Mouse (Mus musculus) hematopoietic stem cell, adult 5-6 weeks (primary cell): ENCODE measurements around the gene Hist1h3d. TPM values are rescaled to one million over a fixed set of nuclear protein-coding genes. Genes with fewer than 3 reads are reported as not detected.
"Not testable (repeated sequence)": the region's sequence is repeated elsewhere in the genome, so short reads cannot be mapped to it uniquely, and the experiment has no call there.

Source experiments
- ATAC-seq, 2 experiments: fragments of 125-278 bp in 1 of 2; replicated peaks in 1 of 2; 2 replicates each; pipeline ENCODE4 v1.8.0; 2016 to 2017; ENCODE audit warnings: inconsistent platforms in 2 of 2, mild to moderate bottlenecking in 2 of 2, moderate number of reproducible peaks in 2 of 2, low read depth in 1 of 2, moderate TSS enrichment in 1 of 2; ENCODE audit not compliant: low FRiP score in 2 of 2, poor library complexity in 2 of 2, severe bottlenecking in 2 of 2, insufficient read depth in 1 of 2, low TSS enrichment in 1 of 2
- total RNA-seq: library from RNA; stranded (forward); fragments of 172-1452, 232-1000 nt; gene quantifications from 2 replicates; pipeline ENCODE4 v1.2.3, GENCODE M21; 2017

The Hist1h3d gene
- total RNA-seq, 1 experiment from 2014 or later = 76.7 TPM

GRCm38 (mm10) chr13:23556906-23557305, 18.7 kb upstream of the Hist1h3d start:
- ATAC-seq = no peak

DNA sequence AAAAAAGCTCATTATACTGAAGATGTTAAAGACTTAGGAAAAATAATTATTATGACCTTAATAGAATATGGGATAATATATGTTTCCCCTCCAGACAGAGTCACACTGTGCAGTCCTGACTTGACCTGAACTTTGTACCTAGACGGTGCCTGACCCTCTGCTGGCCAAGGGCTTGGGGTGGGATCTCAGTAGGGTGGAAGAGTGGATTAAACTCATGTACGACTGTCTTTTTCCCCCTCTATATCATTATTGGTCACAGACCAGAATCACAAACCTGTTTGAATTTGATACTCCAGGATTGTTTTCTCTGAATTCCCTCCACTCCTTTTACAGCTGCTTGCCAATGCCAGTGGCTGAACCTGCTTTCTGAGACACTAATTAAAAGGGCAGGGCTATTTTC, 14.9 kb upstream of the Hist1h3d start:
- not testable (repeated sequence) for ATAC-seq

DNA sequence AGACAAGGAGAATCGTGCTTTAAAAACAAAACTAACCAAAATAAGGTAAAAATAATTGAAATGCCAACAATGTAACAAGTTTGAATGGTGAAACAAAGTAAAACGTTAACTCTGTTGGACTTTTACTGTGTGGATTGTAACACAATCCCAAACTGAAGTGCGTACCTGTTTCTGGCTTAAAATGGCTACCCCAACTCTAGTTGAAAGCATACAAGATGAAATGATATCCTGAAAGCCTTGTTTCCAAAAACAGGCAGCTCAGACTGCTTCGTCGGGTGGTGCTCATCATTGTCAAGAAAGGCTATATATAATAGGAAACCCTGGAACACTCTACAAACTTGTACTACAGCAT, 14.1 kb upstream of the Hist1h3d start:
- ATAC-seq = peak in 1 of 2 experiments; percentile 38; a peak in 3 of 4 replicates

DNA sequence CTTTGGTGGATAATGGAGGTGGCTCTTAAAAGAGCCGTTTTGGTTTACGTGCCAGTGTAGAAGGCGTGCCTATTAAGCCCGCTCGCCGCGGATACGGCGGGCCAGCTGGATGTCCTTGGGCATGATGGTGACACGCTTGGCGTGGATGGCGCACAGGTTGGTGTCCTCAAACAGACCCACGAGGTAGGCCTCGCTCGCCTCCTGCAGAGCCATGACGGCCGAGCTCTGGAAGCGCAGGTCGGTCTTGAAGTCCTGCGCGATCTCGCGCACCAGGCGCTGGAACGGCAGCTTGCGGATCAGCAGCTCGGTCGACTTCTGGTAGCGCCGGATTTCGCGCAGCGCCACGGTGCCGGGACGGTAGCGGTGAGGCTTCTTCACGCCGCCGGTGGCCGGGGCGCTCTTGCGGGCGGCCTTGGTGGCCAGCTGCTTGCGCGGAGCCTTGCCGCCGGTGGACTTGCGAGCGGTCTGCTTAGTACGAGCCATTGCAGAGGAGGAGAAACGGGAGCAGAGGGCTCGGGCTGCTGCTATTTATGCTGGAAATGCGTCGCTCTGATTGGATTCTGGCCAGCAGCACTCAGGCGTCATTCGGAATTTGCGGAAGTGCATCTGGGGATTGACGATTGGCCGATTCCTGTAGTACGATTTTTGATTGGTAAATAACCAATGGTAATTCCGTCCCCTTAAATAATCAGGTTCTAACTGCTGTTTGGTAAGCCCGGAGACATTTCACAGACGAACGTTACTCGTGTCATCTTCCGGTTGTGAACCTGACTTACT, 13.5 kb upstream of the Hist1h3d start, which contains the start of gene Hist1h3e:
Hist1h3e (minus strand) TSS at position 487 of the 777 bp plus-strand sequence.
- peak; percentile 89 to 94 for ATAC-seq

DNA sequence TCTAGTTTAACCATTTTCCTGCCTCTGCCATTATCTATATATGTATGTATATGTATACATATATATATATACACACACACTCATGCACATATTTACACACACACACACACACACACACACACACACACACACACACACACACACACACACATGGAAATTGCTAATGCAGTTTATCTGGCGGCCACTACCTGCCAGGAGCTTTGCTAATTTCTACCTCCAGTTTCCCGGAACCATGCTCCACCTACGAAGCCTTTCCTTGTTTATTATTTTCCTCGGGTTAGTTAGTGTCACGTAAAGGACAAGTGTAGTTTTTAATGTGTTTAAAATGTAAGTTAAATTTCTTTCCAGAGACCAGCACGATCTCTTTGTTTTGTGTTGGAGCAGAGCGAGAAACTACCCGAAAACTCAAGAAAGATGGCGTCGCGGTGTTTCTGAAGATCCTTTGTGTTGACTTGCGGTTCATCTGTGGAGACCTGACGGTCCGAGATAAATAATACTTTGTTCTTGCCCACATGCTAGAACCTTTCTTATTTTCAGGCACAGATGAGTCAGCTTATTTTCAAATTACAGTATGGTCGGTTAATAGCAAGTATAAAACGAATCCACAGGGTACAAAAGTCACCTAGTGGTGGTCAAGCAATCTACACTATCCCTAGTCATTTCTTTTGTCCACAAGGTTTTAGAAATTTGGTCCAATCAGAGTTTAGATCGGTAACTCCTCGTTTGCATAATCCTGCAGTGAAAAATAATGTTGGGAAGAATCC, 12.7 kb upstream of the Hist1h3d start:
- peak; percentile 50 to 58; a peak in 3 of 4 replicates for ATAC-seq

GRCm38 (mm10) chr13:23564482-23564881, 11.1 kb upstream of the Hist1h3d start:
- ATAC-seq = no peak

- not testable (repeated sequence) for ATAC-seq
Observed at GRCm38 (mm10) chr13:23570261-23571021, 5.1 kb upstream of the Hist1h3d start.

- peak; percentile 85 to 87 for ATAC-seq
Observed at GRCm38 (mm10) chr13:23571022-23571503, 4.5 kb upstream of the Hist1h3d start, which contains the start of the genes Hist1h2ae and Hist1h2bg. Gene Hist1h2ae, minus strand, starts transcription at chr13:23571220. Gene Hist1h2bg, plus strand, starts transcription at chr13:23571396.

GRCm38 (mm10) chr13:23571504-23572217, 3.9 kb upstream of the Hist1h3d start:
- peak; percentile 3 to 6; a peak in 1 of 4 replicates for ATAC-seq

GRCm38 (mm10) chr13:23572218-23573033, 3.1 kb upstream of the Hist1h3d start:
- ATAC-seq = no peak

GRCm38 (mm10) chr13:23573034-23573897, 2.3 kb upstream of the Hist1h3d start:
- ATAC-seq = not testable (repeated sequence)

GRCm38 (mm10) chr13:23573898-23574524, 1.6 kb upstream of the Hist1h3d start, which contains the start of the genes Hist1h2bf and Hist1h2ad:
Gene Hist1h2bf, minus strand, starts transcription at chr13:23574196.
Gene Hist1h2ad, plus strand, starts transcription at chr13:23574381.
- ATAC-seq = peak; percentile 82 to 83

DNA sequence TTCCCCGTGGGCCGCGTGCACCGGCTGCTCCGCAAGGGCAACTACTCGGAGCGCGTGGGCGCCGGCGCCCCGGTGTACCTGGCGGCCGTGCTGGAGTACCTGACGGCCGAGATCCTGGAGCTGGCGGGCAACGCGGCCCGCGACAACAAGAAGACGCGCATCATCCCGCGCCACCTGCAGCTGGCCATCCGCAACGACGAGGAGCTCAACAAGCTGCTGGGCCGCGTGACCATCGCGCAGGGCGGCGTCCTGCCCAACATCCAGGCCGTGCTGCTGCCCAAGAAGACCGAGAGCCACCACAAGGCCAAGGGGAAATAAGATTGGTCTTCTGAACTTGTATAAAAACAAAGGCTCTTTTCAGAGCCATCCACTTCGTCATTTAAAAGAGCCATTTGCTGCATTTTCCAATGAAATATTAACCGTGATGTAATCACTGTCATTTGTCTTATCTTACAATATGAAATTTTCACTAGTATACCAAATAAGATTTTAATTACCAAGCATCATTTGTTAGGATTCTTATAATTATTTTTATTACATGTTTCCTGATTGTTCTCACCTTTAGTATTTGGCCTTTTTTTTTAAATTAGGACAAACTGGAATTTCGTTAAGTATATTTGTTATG, 905 bp upstream of the Hist1h3d start:
- ATAC-seq = not testable (repeated sequence)

GRCm38 (mm10) chr13:23575864-23576313, 326 bp downstream of the Hist1h3d start:
- not testable (repeated sequence) for ATAC-seq
